Mouse (Mus musculus) hindbrain, embryonic 13.5 days (tissue): Measurements from ENCODE around the gene Gng7. TPM values are rescaled to one million over a fixed set of nuclear protein-coding genes. Genes with fewer than 3 reads are reported as not detected.

Experiments used
- ATAC-seq: fragments of 200-750 bp; cut with Nextera tagmentation; 2 replicates; pipeline ENCODE4 v1.8.0; 2017; ENCODE audit warnings: moderate TSS enrichment; ENCODE audit not compliant: low FRiP score
- H3K27ac ChIP-seq: fragments of 300-500 bp; sonication (generic); 2 replicates; pipeline ENCODE4 v1.5.1; 2015; ENCODE audit warnings: inconsistent platforms, mild to moderate bottlenecking, moderate library complexity
- H3K27me3 ChIP-seq: fragments of 300-500 bp; sonication (generic); 2 replicates; pipeline ENCODE4 v1.6.1; 2015; ENCODE audit warnings: mild to moderate bottlenecking, inconsistent platforms
- H3K36me3 ChIP-seq: fragments of 300-500 bp; sonication (generic); 2 replicates; pipeline ENCODE4 v1.6.1; 2015; ENCODE audit warnings: mild to moderate bottlenecking, inconsistent platforms
- H3K4me1 ChIP-seq: fragments of 300-500 bp; sonication (generic); replicated peaks from 2 replicates; pipeline ENCODE4 v1.6.1; 2015; ENCODE audit warnings: inconsistent platforms
- H3K4me2 ChIP-seq: fragments of 300-500 bp; sonication (generic); 2 replicates; pipeline ENCODE4 v1.6.1; 2015; ENCODE audit warnings: inconsistent platforms, mild to moderate bottlenecking, moderate library complexity
- H3K4me3 ChIP-seq: fragments of 300-500 bp; sonication (generic); 2 replicates; pipeline ENCODE4 v1.5.1; 2015; ENCODE audit warnings: mild to moderate bottlenecking, inconsistent platforms
- H3K9ac ChIP-seq: fragments of 300-500 bp; sonication (generic); 2 replicates; pipeline ENCODE4 v1.6.1; 2015; ENCODE audit warnings: mild to moderate bottlenecking, inconsistent platforms
- H3K9me3 ChIP-seq: fragments of 300-500 bp; sonication (generic); 2 replicates; pipeline ENCODE4 v1.6.1; 2016; ENCODE audit warnings: inconsistent platforms
- WGBS: fragments of 180-500 bp; shearing (Covaris S2); methylation state at CpG from one replicate; pipeline ENCODE4 v1.1.7; 2015; 5-methylcytosine and 5-hydroxymethylcytosine counted together
- polyA plus RNA-seq: library from polyadenylated mRNA; unstranded; fragments of >200 nt; fragmentation: Nextera tagmentation; extraction: Ambion mirVana; gene quantifications from 2 replicates; pipeline ENCODE4 v1.2.1, GENCODE M21; 2015

The Gng7 gene
- polyA plus RNA-seq, 1 experiment from 2014 or later, result 13.5 TPM

GRCm38 (mm10) chr10:80921923-80922322 lies 92.8 kb downstream of the Gng7 start:
- WGBS, result 5% methylated on average over 16 of the region's 16 CpGs

GRCm38 (mm10) chr10:80917779-80918434 lies 96.8 kb downstream of the Gng7 start, which contains the start of gene Lmnb2:
Lmnb2 (minus strand) TSS chr10:80918245.
- peaks cover 12% of the 10 kb centered on the region; the same call in 1 of the 2 replicates for H3K27me3 ChIP-seq
- under 1% methylated on average over 60 of the region's 61 CpGs for WGBS

More at GRCm38 (mm10) chr10:80921923-80922322, 92.8 kb downstream of the Gng7 start:
- no peak for ATAC-seq
- no peaks in the 10 kb centered on the region for H3K36me3 ChIP-seq
- H3K4me2 ChIP-seq, result peak overlapping the region; percentile 42
- H3K4me1 ChIP-seq, result peaks cover 12% of the 10 kb centered on the region
- peak overlapping the region; percentile 49; the same call in 1 of the 2 replicates for H3K9ac ChIP-seq
- peak overlapping the region; percentile 20; the same call in 1 of the 2 replicates for H3K4me3 ChIP-seq
- H3K9me3 ChIP-seq, result no peaks in the 10 kb centered on the region
- no peak overlapping the region for H3K27ac ChIP-seq
- peaks cover 12% of the 10 kb centered on the region; the same call in 1 of the 2 replicates for H3K27me3 ChIP-seq

GRCm38 (mm10) chr10:80917336-80917778 lies 97.4 kb downstream of the Gng7 start:
- 1% methylated on average over 15 of the region's 15 CpGs for WGBS
- H3K9me3 ChIP-seq, result no peaks in the 10 kb centered on the region
- peak; percentile 47 for ATAC-seq

More at GRCm38 (mm10) chr10:80917779-80918434, 96.8 kb downstream of the Gng7 start, which contains the start of gene Lmnb2:
- H3K9ac ChIP-seq, result peak within 1 kb of the TSS; percentile 94
- H3K4me3 ChIP-seq, result peak within 1 kb of the TSS; percentile 94
- H3K4me1 ChIP-seq, result peaks cover 38% of the 10 kb centered on the region
- H3K36me3 ChIP-seq, result peaks cover 25% of the 10 kb centered on the region
- H3K27ac ChIP-seq, result peak within 1 kb of the TSS; percentile 88
- peak; percentile 77 for ATAC-seq
- no peaks in the 10 kb centered on the region for H3K9me3 ChIP-seq
- peak within 1 kb of the TSS; percentile 99 for H3K4me2 ChIP-seq

GRCm38 (mm10) chr10:80915736-80916135 lies 99.0 kb downstream of the Gng7 start:
- 86% methylated on average over 4 of the region's 4 CpGs for WGBS
- H3K9ac ChIP-seq, result peak overlapping the region; percentile 9; the same call in 1 of the 2 replicates
- H3K27ac ChIP-seq, result no peak overlapping the region
- H3K4me2 ChIP-seq, result 0 out of 2 replicates have a peak overlapping the region, but pooled peaks have one; percentile 99
- ATAC-seq, result no peak
- H3K27me3 ChIP-seq, result no peaks in the 10 kb centered on the region
- no peak overlapping the region for H3K4me3 ChIP-seq
- H3K36me3 ChIP-seq, result peaks cover 45% of the 10 kb centered on the region
- no peaks in the 10 kb centered on the region for H3K9me3 ChIP-seq
- peaks cover 33% of the 10 kb centered on the region for H3K4me1 ChIP-seq

More at GRCm38 (mm10) chr10:80917336-80917778, 97.4 kb downstream of the Gng7 start:
- H3K4me1 ChIP-seq, result peaks cover 38% of the 10 kb centered on the region
- peak overlapping the region; percentile 88 for H3K27ac ChIP-seq
- H3K36me3 ChIP-seq, result peaks cover 30% of the 10 kb centered on the region
- H3K27me3 ChIP-seq, result peaks cover 12% of the 10 kb centered on the region; the same call in 1 of the 2 replicates
- H3K4me3 ChIP-seq, result peak overlapping the region; percentile 94
- peak overlapping the region; percentile 94 for H3K9ac ChIP-seq
- H3K4me2 ChIP-seq, result peak overlapping the region; percentile 99

- H3K9me3 ChIP-seq, result no peaks in the 10 kb centered on the region
- ATAC-seq, result no peak
- 88% methylated on average over 2 of the region's 2 CpGs for WGBS
- H3K4me3 ChIP-seq, result no peak overlapping the region
- no peaks in the 10 kb centered on the region for H3K27me3 ChIP-seq
- peaks cover 33% of the 10 kb centered on the region for H3K4me1 ChIP-seq
- no peak overlapping the region for H3K27ac ChIP-seq
- peak overlapping the region; percentile 9; the same call in 1 of the 2 replicates for H3K9ac ChIP-seq
- H3K4me2 ChIP-seq, result no peak overlapping the region
- peaks cover 50% of the 10 kb centered on the region for H3K36me3 ChIP-seq
Observed at GRCm38 (mm10) chr10:80915260-80915659, 99.5 kb downstream of the Gng7 start.

GRCm38 (mm10) chr10:80914253-80914656 lies 100.5 kb downstream of the Gng7 start:
- no peaks in the 10 kb centered on the region for H3K9me3 ChIP-seq
- peaks cover 60% of the 10 kb centered on the region for H3K36me3 ChIP-seq
- no peak overlapping the region for H3K27ac ChIP-seq
- no peaks in the 10 kb centered on the region for H3K27me3 ChIP-seq
- no peak for ATAC-seq
- H3K4me1 ChIP-seq, result peaks cover 33% of the 10 kb centered on the region
- H3K4me3 ChIP-seq, result no peak overlapping the region
- WGBS, result 93% methylated on average over 5 of the region's 5 CpGs
- H3K4me2 ChIP-seq, result no peak overlapping the region
- peak overlapping the region; percentile 19; the same call in 1 of the 2 replicates for H3K9ac ChIP-seq

GRCm38 (mm10) chr10:80913364-80914011 lies 101.3 kb downstream of the Gng7 start:
- Histone ChIP-seq H3K4me2 (no peak overlapping the region), H3K9me3 (no peaks in the 10 kb centered on the region), H3K27me3 (no peaks in the 10 kb centered on the region), H3K36me3 (peaks cover 67% of the 10 kb centered on the region), H3K4me3 (no peak overlapping the region), H3K4me1 (peaks cover 33% of the 10 kb centered on the region), H3K9ac (0 out of 2 replicates have a peak overlapping the region, but pooled peaks have one; percentile 19), H3K27ac (no peak overlapping the region)
- 85% methylated on average over 8 of the region's 8 CpGs for WGBS
- no peak for ATAC-seq

- Histone ChIP-seq H3K4me2 (no peak overlapping the region), H3K27me3 (no peaks in the 10 kb centered on the region), H3K36me3 (peaks cover 83% of the 10 kb centered on the region), H3K27ac (no peak overlapping the region), H3K4me3 (no peak overlapping the region), H3K9ac (no peak overlapping the region), H3K4me1 (peaks cover 26% of the 10 kb centered on the region), H3K9me3 (no peaks in the 10 kb centered on the region)
- ATAC-seq, result no peak
Observed at GRCm38 (mm10) chr10:80911891-80912290, 102.9 kb downstream of the Gng7 start.

- peaks cover 86% of the 10 kb centered on the region for H3K36me3 ChIP-seq
Observed at GRCm38 (mm10) chr10:80911354-80911753, 103.4 kb downstream of the Gng7 start.

GRCm38 (mm10) chr10:80909375-80910162 lies 105.2 kb downstream of the Gng7 start:
- WGBS, result 91% methylated on average over 22 of the region's 22 CpGs
- Histone ChIP-seq H3K4me2 (no peak overlapping the region), H3K27ac (no peak overlapping the region), H3K36me3 (peaks cover 91% of the 10 kb centered on the region), H3K9ac (no peak overlapping the region), H3K27me3 (no peaks in the 10 kb centered on the region), H3K4me3 (no peak overlapping the region), H3K4me1 (peaks cover 3% of the 10 kb centered on the region; the same call in 1 of the 2 replicates), H3K9me3 (no peaks in the 10 kb centered on the region)
- ATAC-seq, result no peak

More at GRCm38 (mm10) chr10:80911354-80911753, 103.4 kb downstream of the Gng7 start:
- H3K9me3 ChIP-seq, result no peaks in the 10 kb centered on the region
- H3K4me3 ChIP-seq, result no peak overlapping the region
- no peaks in the 10 kb centered on the region for H3K27me3 ChIP-seq
- peaks cover 20% of the 10 kb centered on the region for H3K4me1 ChIP-seq
- no peak overlapping the region for H3K4me2 ChIP-seq
- no peak for ATAC-seq
- no peak overlapping the region for H3K9ac ChIP-seq
- H3K27ac ChIP-seq, result no peak overlapping the region
- WGBS, result 91% methylated on average over 4 of the region's 4 CpGs

- Histone ChIP-seq H3K9ac (no peak overlapping the region), H3K36me3 (peaks cover 76% of the 10 kb centered on the region), H3K27ac (no peak overlapping the region), H3K4me2 (no peak overlapping the region), H3K27me3 (no peaks in the 10 kb centered on the region), H3K4me1 (peaks cover 9% of the 10 kb centered on the region), H3K9me3 (no peaks in the 10 kb centered on the region), H3K4me3 (no peak overlapping the region)
- WGBS, result 92% methylated on average over 11 of the region's 11 CpGs
- no peak for ATAC-seq
Observed at GRCm38 (mm10) chr10:80904709-80905108, 110.0 kb downstream of the Gng7 start.
